Mouse (Mus musculus): ENCODE data around the gene Acot7. TPM values are rescaled to one million over a fixed set of nuclear protein-coding genes. Genes with fewer than 3 reads are reported as not detected.

The Acot7 gene
- polyA plus RNA-seq, 1 experiment from 2014 or later, result 72.4 TPM

GRCm38 (mm10) chr4:152212531-152212930 is 34.6 kb downstream of the Acot7 start:
- Histone ChIP-seq H3K9ac (replicated peaks; ENCODE audit: low read depth, low read length) (no peak overlapping the region), H3K36me3 (ENCODE audit: control insufficient read depth, insufficient read depth, low read length) (no peaks in the 10 kb centered on the region), H3K9me3 (ENCODE audit: control insufficient read depth, low read depth, low read length) (no peaks in the 10 kb centered on the region), H3K4me1 (ENCODE audit: control insufficient read depth, insufficient read depth, low read length) (peaks cover 3% of the 10 kb centered on the region; the same call in 1 of the 2 replicates), H3K27ac (ENCODE audit: low read length) (no peak overlapping the region), H3K27me3 (ENCODE audit: control insufficient read depth, insufficient read depth, low read length) (no peaks in the 10 kb centered on the region), H3K4me2 (replicated peaks; ENCODE audit: low read depth, low read length) (no peak overlapping the region), H3K4me3 (ENCODE audit: low read depth, low read length) (no peak overlapping the region)
- ATAC-seq (ENCODE audit: insufficient number of reproducible peaks, insufficient read depth, low FRiP score, low read depth), result peak; percentile 31
- WGBS, result 34% methylated on average over 5 of the region's 5 CpGs

GRCm38 (mm10) chr4:152212974-152213373 is 35.0 kb downstream of the Acot7 start:
- no peak for ATAC-seq (ENCODE audit: insufficient number of reproducible peaks, insufficient read depth, low FRiP score, low read depth)
- Histone ChIP-seq H3K9me3 (ENCODE audit: control insufficient read depth, low read depth, low read length) (no peaks in the 10 kb centered on the region), H3K4me1 (ENCODE audit: control insufficient read depth, insufficient read depth, low read length) (peaks cover 3% of the 10 kb centered on the region; the same call in 1 of the 2 replicates), H3K27ac (ENCODE audit: low read length) (no peak overlapping the region), H3K27me3 (ENCODE audit: control insufficient read depth, insufficient read depth, low read length) (no peaks in the 10 kb centered on the region), H3K4me2 (replicated peaks; ENCODE audit: low read depth, low read length) (no peak overlapping the region), H3K9ac (replicated peaks; ENCODE audit: low read depth, low read length) (no peak overlapping the region), H3K4me3 (ENCODE audit: low read depth, low read length) (no peak overlapping the region), H3K36me3 (ENCODE audit: control insufficient read depth, insufficient read depth, low read length) (no peaks in the 10 kb centered on the region)
- WGBS, result 70% methylated on average over 11 of the region's 11 CpGs

GRCm38 (mm10) chr4:152213760-152214480 is 36.0 kb downstream of the Acot7 start:
- WGBS, result 36% methylated on average over 6 of the region's 6 CpGs
- H3K9ac ChIP-seq (replicated peaks; ENCODE audit: low read depth, low read length), result no peak overlapping the region
- peaks cover 3% of the 10 kb centered on the region; the same call in 1 of the 2 replicates for H3K4me1 ChIP-seq (ENCODE audit: control insufficient read depth, insufficient read depth, low read length)
- H3K27ac ChIP-seq (ENCODE audit: low read length), result peak overlapping the region; percentile 62; the same call in 1 of the 2 replicates
- H3K9me3 ChIP-seq (ENCODE audit: control insufficient read depth, low read depth, low read length), result no peaks in the 10 kb centered on the region
- H3K4me3 ChIP-seq (ENCODE audit: low read depth, low read length), result peak overlapping the region; percentile 8; the same call in 1 of the 2 replicates
- no peaks in the 10 kb centered on the region for H3K27me3 ChIP-seq (ENCODE audit: control insufficient read depth, insufficient read depth, low read length)
- peak; percentile 72 for ATAC-seq (ENCODE audit: insufficient number of reproducible peaks, insufficient read depth, low FRiP score, low read depth)
- H3K4me2 ChIP-seq (replicated peaks; ENCODE audit: low read depth, low read length), result peak overlapping the region; percentile 32; the same call in 1 of the 2 replicates
- H3K36me3 ChIP-seq (ENCODE audit: control insufficient read depth, insufficient read depth, low read length), result no peaks in the 10 kb centered on the region; the same call in 1 of the 2 replicates

GRCm38 (mm10) chr4:152214871-152215415 is 37.0 kb downstream of the Acot7 start:
- H3K4me1 ChIP-seq (ENCODE audit: control insufficient read depth, insufficient read depth, low read length), result peaks cover 3% of the 10 kb centered on the region; the same call in 1 of the 2 replicates
- no peak overlapping the region; the same call in 1 of the 2 replicates for H3K27ac ChIP-seq (ENCODE audit: low read length)
- no peaks in the 10 kb centered on the region for H3K27me3 ChIP-seq (ENCODE audit: control insufficient read depth, insufficient read depth, low read length)
- H3K36me3 ChIP-seq (ENCODE audit: control insufficient read depth, insufficient read depth, low read length), result no peaks in the 10 kb centered on the region; the same call in 1 of the 2 replicates
- WGBS, result 69% methylated on average over 8 of the region's 8 CpGs
- H3K4me2 ChIP-seq (replicated peaks; ENCODE audit: low read depth, low read length), result peak overlapping the region; percentile 8; the same call in 1 of the 2 replicates
- no peaks in the 10 kb centered on the region for H3K9me3 ChIP-seq (ENCODE audit: control insufficient read depth, low read depth, low read length)
- no peak for ATAC-seq (ENCODE audit: insufficient number of reproducible peaks, insufficient read depth, low FRiP score, low read depth)
- H3K4me3 ChIP-seq (ENCODE audit: low read depth, low read length), result no peak overlapping the region
- no peak overlapping the region for H3K9ac ChIP-seq (replicated peaks; ENCODE audit: low read depth, low read length)

- Histone ChIP-seq H3K4me2 (replicated peaks; ENCODE audit: low read depth, low read length) (no peak overlapping the region), H3K9ac (replicated peaks; ENCODE audit: low read depth, low read length) (no peak overlapping the region), H3K27me3 (ENCODE audit: control insufficient read depth, insufficient read depth, low read length) (no peaks in the 10 kb centered on the region), H3K36me3 (ENCODE audit: control insufficient read depth, insufficient read depth, low read length) (no peaks in the 10 kb centered on the region; the same call in none of the 2 replicates), H3K4me3 (ENCODE audit: low read depth, low read length) (no peak overlapping the region), H3K27ac (ENCODE audit: low read length) (no peak overlapping the region), H3K9me3 (ENCODE audit: control insufficient read depth, low read depth, low read length) (no peaks in the 10 kb centered on the region), H3K4me1 (ENCODE audit: control insufficient read depth, insufficient read depth, low read length) (peaks cover 12% of the 10 kb centered on the region; the same call in 1 of the 2 replicates)
- ATAC-seq (ENCODE audit: insufficient number of reproducible peaks, insufficient read depth, low FRiP score, low read depth), result no peak
- WGBS, result 94% methylated on average over 3 of the region's 3 CpGs
Measured at GRCm38 (mm10) chr4:152219591-152219990, 41.7 kb downstream of the Acot7 start.

GRCm38 (mm10) chr4:152220771-152221410 is 43.0 kb downstream of the Acot7 start:
- H3K9me3 ChIP-seq (ENCODE audit: control insufficient read depth, low read depth, low read length), result no peaks in the 10 kb centered on the region
- H3K4me1 ChIP-seq (ENCODE audit: control insufficient read depth, insufficient read depth, low read length), result peaks cover 12% of the 10 kb centered on the region; the same call in 1 of the 2 replicates
- WGBS, result 64% methylated on average over 7 of the region's 7 CpGs
- H3K9ac ChIP-seq (replicated peaks; ENCODE audit: low read depth, low read length), result no peak overlapping the region
- no peak overlapping the region for H3K4me2 ChIP-seq (replicated peaks; ENCODE audit: low read depth, low read length)
- peak overlapping the region; percentile 44; the same call in 1 of the 2 replicates for H3K27ac ChIP-seq (ENCODE audit: low read length)
- ATAC-seq (ENCODE audit: insufficient number of reproducible peaks, insufficient read depth, low FRiP score, low read depth), result no peak
- H3K36me3 ChIP-seq (ENCODE audit: control insufficient read depth, insufficient read depth, low read length), result no peaks in the 10 kb centered on the region; the same call in none of the 2 replicates
- no peak overlapping the region for H3K4me3 ChIP-seq (ENCODE audit: low read depth, low read length)
- no peaks in the 10 kb centered on the region for H3K27me3 ChIP-seq (ENCODE audit: control insufficient read depth, insufficient read depth, low read length)

GRCm38 (mm10) chr4:152221411-152221887 is 43.5 kb downstream of the Acot7 start:
- ATAC-seq (ENCODE audit: insufficient number of reproducible peaks, insufficient read depth, low FRiP score, low read depth), result peak; percentile 30; the same call in 1 of the 2 replicates
- peak overlapping the region; percentile 44; the same call in 1 of the 2 replicates for H3K27ac ChIP-seq (ENCODE audit: low read length)
- WGBS, result 50% methylated on average over 9 of the region's 9 CpGs
- peaks cover 12% of the 10 kb centered on the region; the same call in 1 of the 2 replicates for H3K4me1 ChIP-seq (ENCODE audit: control insufficient read depth, insufficient read depth, low read length)
- H3K4me2 ChIP-seq (replicated peaks; ENCODE audit: low read depth, low read length), result no peak overlapping the region
- no peak overlapping the region for H3K9ac ChIP-seq (replicated peaks; ENCODE audit: low read depth, low read length)
- H3K27me3 ChIP-seq (ENCODE audit: control insufficient read depth, insufficient read depth, low read length), result no peaks in the 10 kb centered on the region
- no peaks in the 10 kb centered on the region; the same call in none of the 2 replicates for H3K36me3 ChIP-seq (ENCODE audit: control insufficient read depth, insufficient read depth, low read length)
- H3K4me3 ChIP-seq (ENCODE audit: low read depth, low read length), result no peak overlapping the region
- no peaks in the 10 kb centered on the region for H3K9me3 ChIP-seq (ENCODE audit: control insufficient read depth, low read depth, low read length)

GRCm38 (mm10) chr4:152222111-152222510 is 44.2 kb downstream of the Acot7 start:
- Histone ChIP-seq H3K4me1 (ENCODE audit: control insufficient read depth, insufficient read depth, low read length) (peaks cover 12% of the 10 kb centered on the region; the same call in 1 of the 2 replicates), H3K4me3 (ENCODE audit: low read depth, low read length) (no peak overlapping the region), H3K36me3 (ENCODE audit: control insufficient read depth, insufficient read depth, low read length) (no peaks in the 10 kb centered on the region; the same call in none of the 2 replicates), H3K9me3 (ENCODE audit: control insufficient read depth, low read depth, low read length) (no peaks in the 10 kb centered on the region), H3K9ac (replicated peaks; ENCODE audit: low read depth, low read length) (no peak overlapping the region), H3K4me2 (replicated peaks; ENCODE audit: low read depth, low read length) (no peak overlapping the region), H3K27me3 (ENCODE audit: control insufficient read depth, insufficient read depth, low read length) (no peaks in the 10 kb centered on the region), H3K27ac (ENCODE audit: low read length) (no peak overlapping the region)
- ATAC-seq (ENCODE audit: insufficient number of reproducible peaks, insufficient read depth, low FRiP score, low read depth), result no peak
- WGBS, result 86% methylated on average over 6 of the region's 6 CpGs

Measured in stomach, embryonic 14.5 days (tissue).